Mouse (Mus musculus) heart, postnatal 0 days (tissue): Measurements from ENCODE around the gene Mical2. TPM values are rescaled to one million over a fixed set of nuclear protein-coding genes. Genes with fewer than 3 reads are reported as not detected.

Source experiments
- ATAC-seq: fragments of 200-750 bp; cut with Nextera tagmentation; 2 replicates; pipeline ENCODE4 v1.8.0; 2017; ENCODE audit warnings: low read depth, moderate number of reproducible peaks, moderate library complexity; ENCODE audit not compliant: insufficient read depth
- DNase-seq: peaks from one replicate; pipeline ENCODE4 v3.0.0-alpha.2; 2016; ENCODE audit warnings: low spot score
- H3K27ac ChIP-seq: fragments of 300-500 bp; sonication (generic); 2 replicates; pipeline ENCODE4 v1.5.1; 2014; ENCODE audit warnings: low read depth, mild to moderate bottlenecking
- H3K27me3 ChIP-seq: fragments of 300-500 bp; sonication (generic); 2 replicates; pipeline ENCODE4 v1.6.1; 2014; ENCODE audit warnings: low read length, mixed read lengths; ENCODE audit not compliant: control insufficient read depth, insufficient read depth
- H3K36me3 ChIP-seq: fragments of 300-500 bp; sonication (generic); replicated peaks from 2 replicates; pipeline ENCODE4 v1.6.1; 2014; ENCODE audit warnings: low read length, mixed read lengths; ENCODE audit not compliant: control insufficient read depth, insufficient read depth
- H3K4me1 ChIP-seq: fragments of 300-500 bp; sonication (generic); 2 replicates; pipeline ENCODE4 v1.6.1; 2014; ENCODE audit warnings: antibody characterized with exemption; ENCODE audit not compliant: control insufficient read depth, insufficient read depth
- H3K4me2 ChIP-seq: fragments of 300-500 bp; sonication (generic); 2 replicates; pipeline ENCODE4 v1.6.1; 2014; ENCODE audit warnings: low read depth, mild to moderate bottlenecking, low read length, moderate library complexity
- H3K4me3 ChIP-seq: fragments of 300-500 bp; sonication (generic); 2 replicates; pipeline ENCODE4 v1.5.1; 2014; ENCODE audit warnings: low read depth, low read length
- H3K9ac ChIP-seq: fragments of 300-500 bp; sonication (generic); replicated peaks from 2 replicates; pipeline ENCODE4 v1.6.1; 2014; ENCODE audit warnings: low read depth, low read length, mixed read lengths
- H3K9me3 ChIP-seq: fragments of 300-500 bp; sonication (generic); replicated peaks from 2 replicates; pipeline ENCODE4 v1.6.1; 2016; ENCODE audit warnings: low read length; ENCODE audit not compliant: control insufficient read depth
- CTCF ChIP-seq: IDR thresholded peaks from 2 replicates; pipeline ENCODE4 v1.5.1; 2016; ENCODE audit warnings: antibody characterized with exemption, control low read depth, low read depth
- EP300 ChIP-seq: IDR thresholded peaks from 2 replicates; pipeline ENCODE4 v1.6.1; 2016; ENCODE audit warnings: antibody characterized with exemption, low read depth
- WGBS: fragments of 180-500 bp; shearing (Covaris S2); extraction: QIAGEN DNeasy Blood & Tissue Kit; methylation state at CpG from one replicate; pipeline ENCODE4 v1.1.7; 2014; 5-methylcytosine and 5-hydroxymethylcytosine counted together
- polyA plus RNA-seq: library from polyadenylated mRNA; unstranded; fragments of >200 nt; fragmentation: Nextera tagmentation; extraction: Ambion mirVana; gene quantifications from 2 replicates; pipeline ENCODE4 v1.2.1, GENCODE M21; 2015
- total RNA-seq: library from RNA; depleted of rRNA; stranded (reverse); fragments of >200 nt; gene quantifications from 2 replicates; pipeline ENCODE4 v1.2.3, GENCODE M21; 2014; ENCODE audit warnings: low replicate concordance

Gene Mical2
- total and polyA plus RNA-seq, 2 experiments from 2014 or later, result 78.1 to 136 TPM

- TF ChIP-seq CTCF (no peak), EP300 (no peak)
- DNase-seq, result no peak
- no peak for ATAC-seq
- Histone ChIP-seq H3K27me3 (no peaks in the 10 kb centered on the region), H3K36me3 (no peaks in the 10 kb centered on the region), H3K4me2 (no peak overlapping the region), H3K9ac (no peak overlapping the region), H3K4me3 (no peak overlapping the region), H3K27ac (no peak overlapping the region), H3K4me1 (0 out of 2 replicates have a peak, but pooled peaks cover 10% of the 10 kb centered on the region), H3K9me3 (no peaks in the 10 kb centered on the region)
- WGBS, result 56% methylated on average over 9 of the region's 9 CpGs
Measured at GRCm38 (mm10) chr7:112185226-112185745, 40.4 kb upstream of the Mical2 start.

GRCm38 (mm10) chr7:112186871-112187270 lies 38.8 kb upstream of the Mical2 start:
- Histone ChIP-seq H3K27me3 (no peaks in the 10 kb centered on the region), H3K4me1 (peaks cover 10% of the 10 kb centered on the region; the same call in 1 of the 2 replicates), H3K4me2 (no peak overlapping the region), H3K36me3 (no peaks in the 10 kb centered on the region), H3K9me3 (no peaks in the 10 kb centered on the region), H3K9ac (no peak overlapping the region), H3K4me3 (no peak overlapping the region), H3K27ac (no peak overlapping the region)
- WGBS, result 80% methylated on average over 7 of the region's 7 CpGs
- DNase-seq (no peak), ATAC-seq (no peak)
- no peak for TF ChIP-seq CTCF
- TF ChIP-seq EP300, result no peak

GRCm38 (mm10) chr7:112187536-112188459 lies 37.9 kb upstream of the Mical2 start:
- no peak for TF ChIP-seq CTCF
- TF ChIP-seq EP300, result no peak
- 45% methylated on average over 13 of the region's 13 CpGs for WGBS
- Histone ChIP-seq H3K4me3 (no peak overlapping the region), H3K9me3 (no peaks in the 10 kb centered on the region), H3K4me1 (peaks cover 12% of the 10 kb centered on the region; the same call in 1 of the 2 replicates), H3K27ac (no peak overlapping the region), H3K9ac (no peak overlapping the region), H3K4me2 (no peak overlapping the region), H3K27me3 (no peaks in the 10 kb centered on the region), H3K36me3 (no peaks in the 10 kb centered on the region)
- DNase-seq (no peak), ATAC-seq (no peak)

GRCm38 (mm10) chr7:112192237-112192636 lies 33.4 kb upstream of the Mical2 start:
- 62% methylated on average over 4 of the region's 4 CpGs for WGBS
- no peak overlapping the region for H3K4me2 ChIP-seq
- ATAC-seq (0 out of 2 replicates have a peak, but pooled peaks have one; percentile 25), DNase-seq (no peak)
- 0 out of 2 replicates have a peak overlapping the region, but pooled peaks have one; percentile 7 for H3K27ac ChIP-seq
- no peak overlapping the region for H3K9ac ChIP-seq
- no peaks in the 10 kb centered on the region for H3K27me3 ChIP-seq
- no peak overlapping the region for H3K4me3 ChIP-seq
- no peak for TF ChIP-seq CTCF
- H3K9me3 ChIP-seq, result no peaks in the 10 kb centered on the region
- H3K4me1 ChIP-seq, result peaks cover 17% of the 10 kb centered on the region; the same call in 1 of the 2 replicates
- H3K36me3 ChIP-seq, result no peaks in the 10 kb centered on the region

- no peak overlapping the region for H3K9ac ChIP-seq
- no peak overlapping the region for H3K4me3 ChIP-seq
- H3K4me2 ChIP-seq, result no peak overlapping the region
- no peaks in the 10 kb centered on the region for H3K36me3 ChIP-seq
- TF ChIP-seq EP300 (no peak), CTCF (no peak)
- H3K27ac ChIP-seq, result no peak overlapping the region
- no peaks in the 10 kb centered on the region for H3K9me3 ChIP-seq
- H3K4me1 ChIP-seq, result peaks cover 16% of the 10 kb centered on the region; the same call in 1 of the 2 replicates
- WGBS, result 81% methylated on average over 5 of the region's 5 CpGs
- no peak for ATAC-seq
- no peaks in the 10 kb centered on the region for H3K27me3 ChIP-seq
- no peak for DNase-seq
Measured at GRCm38 (mm10) chr7:112192778-112193177, 32.9 kb upstream of the Mical2 start.
